Mouse (Mus musculus): ENCODE data around the gene Fryl.

GRCm38 (mm10) chr5:73130984-73131383, 125.4 kb downstream of the Fryl start:
- TF ChIP-seq POLR2A (IDR thresholded peaks at IDR 0.05; ENCODE audit: borderline replicate concordance, extremely low read depth, low read depth, low read length) = no peak
- no peak for TF ChIP-seq CTCF (IDR thresholded peaks at IDR 0.05; ENCODE audit: insufficient read depth, low read length)
